Mouse (Mus musculus): Measurements from ENCODE around the gene Plch2. TPM values are rescaled to one million over a fixed set of nuclear protein-coding genes. Genes with fewer than 3 reads are reported as not detected.

Gene Plch2
- polyA plus RNA-seq, 1 experiment from 2014 or later = 12.7 TPM

DNA sequence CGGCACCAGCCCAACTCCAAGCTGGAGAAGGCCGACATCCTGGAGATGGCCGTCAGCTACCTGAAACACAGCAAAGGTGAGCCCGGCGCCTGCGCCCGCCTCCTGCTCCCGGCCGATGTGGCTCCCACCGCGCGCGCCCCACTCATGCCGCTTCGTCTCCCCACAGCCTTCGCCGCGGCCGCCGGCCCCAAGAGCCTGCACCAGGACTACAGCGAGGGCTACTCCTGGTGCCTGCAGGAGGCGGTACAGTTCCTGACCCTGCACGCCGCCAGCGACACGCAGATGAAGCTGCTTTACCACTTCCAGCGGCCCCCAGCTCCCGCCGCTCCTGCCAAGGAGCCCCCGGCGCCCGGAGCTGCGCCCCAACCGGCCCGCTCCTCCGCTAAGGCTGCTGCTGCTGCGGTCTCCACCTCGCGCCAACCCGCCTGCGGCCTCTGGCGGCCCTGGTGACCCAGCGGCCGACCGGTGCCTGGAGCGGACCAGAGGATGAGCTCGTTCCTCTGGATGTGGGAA lies 95.3 kb downstream of the Plch2 start:
- Histone ChIP-seq H3K27me3 (0 out of 2 replicates have a peak, but pooled peaks cover 3% of the 10 kb centered on the region), H3K9ac (replicated peaks) (peak overlapping the region; percentile 83), H3K27ac (replicated peaks) (peak overlapping the region; percentile 96), H3K4me2 (replicated peaks) (peak overlapping the region; percentile 84), H3K4me1 (peaks cover 85% of the 10 kb centered on the region), H3K4me3 (peak overlapping the region; percentile 82), H3K36me3 (no peaks in the 10 kb centered on the region), H3K9me3 (no peaks in the 10 kb centered on the region)
- ATAC-seq (replicated peaks) = no peak
- WGBS = under 1% methylated on average over 47 of the region's 47 CpGs

- Histone ChIP-seq H3K27me3 (0 out of 2 replicates have a peak, but pooled peaks cover 3% of the 10 kb centered on the region), H3K4me1 (peaks cover 80% of the 10 kb centered on the region), H3K36me3 (no peaks in the 10 kb centered on the region), H3K4me3 (peak within 1 kb of the TSS; percentile 82), H3K9ac (replicated peaks) (peak within 1 kb of the TSS; percentile 83), H3K4me2 (replicated peaks) (peak within 1 kb of the TSS; percentile 84), H3K9me3 (no peaks in the 10 kb centered on the region), H3K27ac (replicated peaks) (peak within 1 kb of the TSS; percentile 96)
- under 1% methylated on average over 65 of the region's 65 CpGs for WGBS
- peak; percentile 62 for ATAC-seq (replicated peaks)
Measured at GRCm38 (mm10) chr4:154960690-154961225, 95.8 kb downstream of the Plch2 start, which contains the start of gene Hes5. Gene Hes5 (plus strand): TSS chr4:154960923.

GRCm38 (mm10) chr4:154960021-154960689 lies 96.4 kb downstream of the Plch2 start:
- Histone ChIP-seq H3K9ac (replicated peaks) (peak overlapping the region; percentile 83), H3K27ac (replicated peaks) (peak overlapping the region; percentile 96), H3K36me3 (no peaks in the 10 kb centered on the region), H3K4me3 (peak overlapping the region; percentile 82), H3K4me1 (peaks cover 74% of the 10 kb centered on the region), H3K27me3 (0 out of 2 replicates have a peak, but pooled peaks cover 3% of the 10 kb centered on the region), H3K4me2 (replicated peaks) (peak overlapping the region; percentile 84), H3K9me3 (no peaks in the 10 kb centered on the region)
- 6% methylated on average over 20 of the region's 20 CpGs for WGBS
- ATAC-seq (replicated peaks) = no peak

GRCm38 (mm10) chr4:154958621-154959020 lies 98.0 kb downstream of the Plch2 start:
- no peak for ATAC-seq (replicated peaks)
- 0 out of 2 replicates have a peak, but pooled peaks cover 9% of the 10 kb centered on the region for H3K27me3 ChIP-seq
- no peaks in the 10 kb centered on the region for H3K9me3 ChIP-seq
- no peak overlapping the region for H3K9ac ChIP-seq (replicated peaks)
- no peaks in the 10 kb centered on the region for H3K36me3 ChIP-seq
- peak overlapping the region; percentile 39; the same call in 1 of the 2 replicates for H3K4me2 ChIP-seq (replicated peaks)
- H3K4me3 ChIP-seq = no peak overlapping the region; the same call in 1 of the 2 replicates
- 6% methylated on average over 8 of the region's 8 CpGs for WGBS
- H3K27ac ChIP-seq (replicated peaks) = peak overlapping the region; percentile 73
- peaks cover 69% of the 10 kb centered on the region for H3K4me1 ChIP-seq

DNA sequence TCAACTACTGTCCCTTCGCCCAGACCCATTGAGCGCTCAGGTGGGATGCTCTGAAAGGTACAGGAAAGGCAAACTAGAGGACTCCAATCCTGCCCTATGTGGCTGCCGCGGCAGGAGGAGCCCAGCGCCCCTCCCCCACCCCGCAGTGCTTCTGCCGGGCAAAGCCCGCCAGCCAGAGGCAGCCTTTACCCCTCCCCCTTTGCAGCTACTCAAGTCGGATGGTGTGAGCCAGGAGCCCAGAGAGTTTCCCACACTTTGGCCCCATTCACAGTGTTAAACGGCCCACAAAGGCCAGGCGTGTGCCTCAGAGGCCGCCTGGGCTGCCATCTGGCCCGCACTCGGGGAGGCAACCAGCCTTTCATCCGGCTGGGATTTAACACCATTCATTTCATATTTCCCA lies 98.4 kb downstream of the Plch2 start:
- peak overlapping the region; percentile 73 for H3K27ac ChIP-seq (replicated peaks)
- peak overlapping the region; percentile 8 for H3K4me3 ChIP-seq
- peak overlapping the region; percentile 39 for H3K4me2 ChIP-seq (replicated peaks)
- 1% methylated on average over 15 of the region's 15 CpGs for whole genome bisulfite sequencing
- H3K27me3 ChIP-seq = 0 out of 2 replicates have a peak, but pooled peaks cover 9% of the 10 kb centered on the region
- H3K4me1 ChIP-seq = peaks cover 69% of the 10 kb centered on the region
- 0 out of 2 replicates have a peak overlapping the region, but pooled peaks have one; percentile 20 for H3K9ac ChIP-seq (replicated peaks)
- no peaks in the 10 kb centered on the region for H3K36me3 ChIP-seq
- peak; percentile 60 for ATAC-seq (replicated peaks)
- H3K9me3 ChIP-seq = no peaks in the 10 kb centered on the region

GRCm38 (mm10) chr4:154957289-154957993 lies 99.1 kb downstream of the Plch2 start:
- Histone ChIP-seq H3K4me1 (peaks cover 69% of the 10 kb centered on the region), H3K27ac (replicated peaks) (peak overlapping the region; percentile 73), H3K9ac (replicated peaks) (no peak overlapping the region), H3K9me3 (no peaks in the 10 kb centered on the region), H3K27me3 (0 out of 2 replicates have a peak, but pooled peaks cover 9% of the 10 kb centered on the region), H3K4me2 (replicated peaks) (peak overlapping the region; percentile 39; the same call in 1 of the 2 replicates), H3K36me3 (no peaks in the 10 kb centered on the region), H3K4me3 (no peak overlapping the region)
- no peak for ATAC-seq (replicated peaks)
- 27% methylated on average over 13 of the region's 13 CpGs for WGBS

DNA sequence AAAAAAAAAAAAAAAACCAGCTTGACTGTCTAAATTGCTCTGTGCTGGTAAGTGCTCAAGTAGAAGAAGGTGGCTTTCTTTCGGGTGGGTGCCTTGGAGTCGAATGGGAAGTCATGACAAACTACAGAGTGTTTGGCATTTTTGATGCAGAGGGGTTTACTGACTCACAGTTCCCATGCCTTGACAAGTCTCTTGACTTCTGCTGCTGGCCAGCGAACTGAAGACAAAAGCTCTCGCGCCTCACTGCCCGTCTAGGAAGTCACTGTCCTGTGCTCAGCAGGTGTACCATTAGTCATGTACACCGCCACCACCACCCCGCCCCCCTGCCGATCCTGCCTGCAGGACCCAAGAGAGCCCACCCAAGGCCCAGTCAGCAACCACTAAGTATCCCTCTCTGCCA lies 100.0 kb downstream of the Plch2 start:
- Histone ChIP-seq H3K27ac (replicated peaks) (no peak overlapping the region), H3K9me3 (no peaks in the 10 kb centered on the region), H3K4me1 (peaks cover 64% of the 10 kb centered on the region), H3K9ac (replicated peaks) (no peak overlapping the region), H3K36me3 (no peaks in the 10 kb centered on the region), H3K27me3 (0 out of 2 replicates have a peak, but pooled peaks cover 9% of the 10 kb centered on the region), H3K4me2 (replicated peaks) (no peak overlapping the region), H3K4me3 (no peak overlapping the region)
- 45% methylated on average over 9 of the region's 9 CpGs for WGBS
- ATAC-seq (replicated peaks) = no peak

GRCm38 (mm10) chr4:154952461-154953241 lies 103.9 kb downstream of the Plch2 start:
- Histone ChIP-seq H3K4me1 (peaks cover 47% of the 10 kb centered on the region), H3K36me3 (no peaks in the 10 kb centered on the region), H3K4me3 (no peak overlapping the region), H3K27ac (replicated peaks) (peak overlapping the region; percentile 62), H3K27me3 (0 out of 2 replicates have a peak, but pooled peaks cover 9% of the 10 kb centered on the region), H3K9ac (replicated peaks) (0 out of 2 replicates have a peak overlapping the region, but pooled peaks have one; percentile 19), H3K9me3 (no peaks in the 10 kb centered on the region), H3K4me2 (replicated peaks) (peak overlapping the region; percentile 28)
- ATAC-seq (replicated peaks) = peak; percentile 49
- 1% methylated on average over 26 of the region's 26 CpGs for WGBS

DNA sequence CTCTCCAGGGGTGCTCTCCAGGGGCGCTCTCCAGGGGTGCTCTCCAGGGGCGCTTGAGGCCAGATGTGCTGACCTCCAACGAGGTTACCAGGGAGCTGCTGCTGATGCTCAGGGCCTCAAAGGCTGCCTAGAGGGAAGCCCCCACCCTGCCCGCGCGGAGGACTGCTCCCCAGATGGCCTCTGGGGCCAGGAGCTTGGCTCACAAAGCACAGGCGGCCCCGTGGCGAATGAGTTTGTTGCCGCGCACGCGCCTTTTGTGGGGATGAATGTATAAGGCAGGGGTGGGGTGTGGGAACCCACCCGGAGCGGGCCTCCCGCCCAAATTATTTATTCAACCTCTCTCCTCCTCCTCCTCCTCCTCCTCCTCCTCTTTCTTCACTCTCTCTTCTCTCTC lies 107.0 kb downstream of the Plch2 start:
- H3K27ac ChIP-seq (replicated peaks) = peak overlapping the region; percentile 89
- H3K9ac ChIP-seq (replicated peaks) = 0 out of 2 replicates have a peak overlapping the region, but pooled peaks have one; percentile 19
- no peaks in the 10 kb centered on the region for H3K36me3 ChIP-seq
- no peaks in the 10 kb centered on the region for H3K9me3 ChIP-seq
- WGBS = 1% methylated on average over 16 of the region's 16 CpGs
- H3K4me1 ChIP-seq = peaks cover 49% of the 10 kb centered on the region
- 0 out of 2 replicates have a peak, but pooled peaks cover 1% of the 10 kb centered on the region for H3K27me3 ChIP-seq
- 0 out of 2 replicates have a peak overlapping the region, but pooled peaks have one; percentile 5 for H3K4me3 ChIP-seq
- peak overlapping the region; percentile 31 for H3K4me2 ChIP-seq (replicated peaks)
- no peak for ATAC-seq (replicated peaks)

GRCm38 (mm10) chr4:154948940-154949588 lies 107.5 kb downstream of the Plch2 start:
- peaks cover 49% of the 10 kb centered on the region for H3K4me1 ChIP-seq
- H3K4me3 ChIP-seq = no peak overlapping the region
- peak overlapping the region; percentile 89 for H3K27ac ChIP-seq (replicated peaks)
- H3K9ac ChIP-seq (replicated peaks) = 0 out of 2 replicates have a peak overlapping the region, but pooled peaks have one; percentile 19
- H3K4me2 ChIP-seq (replicated peaks) = peak overlapping the region; percentile 31
- H3K27me3 ChIP-seq = no peaks in the 10 kb centered on the region
- WGBS = 20% methylated on average over 6 of the region's 6 CpGs
- no peak; the same call in 1 of the 2 replicates for ATAC-seq (replicated peaks)
- no peaks in the 10 kb centered on the region for H3K9me3 ChIP-seq
- H3K36me3 ChIP-seq = no peaks in the 10 kb centered on the region

Data from forebrain, embryonic 15.5 days (tissue).